Mouse (Mus musculus) G1E (cell line): ENCODE data around the gene Banf1.

Source experiments
- CTCF ChIP-seq: IDR thresholded peaks from 2 replicates; pipeline ENCODE4 v1.5.1; 2012; ENCODE audit warnings: low read depth, low read length, inconsistent platforms, mixed read lengths
- POLR2AphosphoS5 ChIP-seq: IDR thresholded peaks from 2 replicates; pipeline ENCODE4 v1.6.1; 2012; ENCODE audit warnings: low read depth, low read length, inconsistent platforms; ENCODE audit not compliant: insufficient replicate concordance

GRCm38 (mm10) chr19:5389647-5390046, 22.7 kb upstream of the Banf1 start:
- TF ChIP-seq CTCF (no peak), POLR2AphosphoS5 (no peak)
